Comparison of ENCODE assay signal across 28 mouse cellular contexts in the genomic region with DNA sequence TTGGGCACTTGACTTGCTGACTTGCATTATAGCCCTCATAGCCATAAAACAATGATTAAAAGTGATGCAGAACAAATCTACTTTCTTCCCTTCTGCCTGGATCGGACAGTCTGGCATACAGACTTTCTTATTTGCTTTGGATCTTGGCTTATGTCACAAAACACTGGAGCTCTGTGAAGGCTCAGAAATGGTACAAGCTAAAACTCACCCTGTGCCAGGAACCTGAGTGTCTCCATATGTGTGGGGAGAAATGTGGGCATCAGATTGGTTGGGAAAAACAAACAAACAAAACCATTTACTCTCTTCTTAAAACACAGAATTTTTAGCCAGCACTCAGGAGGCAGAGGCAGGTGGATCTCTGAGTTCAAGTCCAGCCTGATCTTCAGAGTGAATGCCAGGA. TPM values are rescaled to one million over a fixed set of nuclear protein-coding genes. Genes with fewer than 3 reads are reported as not detected.
A peak's percentile ranks its signal among the peaks of the same experiment; 100 is the strongest.
DNase-seq lines count a peak whose midpoint lies in the region; ATAC-seq and TF ChIP-seq lines count a peak whose summit lies in the region.
"Had no signal": no experiment of that assay in that cellular context is flagged by ENCODE, and none has a peak within 500 bp of the region (broad histone marks: within the 10 kb centered on the region; RNA-seq: fewer than 3 reads in every experiment).

No protein-coding gene starts in this region.

- H3K9ac ChIP-seq in midbrain, embryonic 11.5 days (ENCODE audit: low read length): no peak overlapping the region
- H3K9ac ChIP-seq: embryonic facial prominence, embryonic 15.5 days; forebrain, embryonic 13.5 days; heart, embryonic 15.5 days; hindbrain, embryonic 13.5 days; liver, embryonic 14.5 days; stomach, embryonic 15.5 days had no signal

- 0 out of 2 replicates have a peak overlapping the region, but pooled peaks have one; percentile 8 for H3K27ac ChIP-seq in gastrocnemius, adult 2 months
- H3K27ac ChIP-seq in midbrain, embryonic 11.5 days (ENCODE audit: low read depth, low read length): no peak overlapping the region
- H3K27ac ChIP-seq: embryonic facial prominence, embryonic 15.5 days; forebrain, embryonic 13.5 days; heart, embryonic 10.5 days; heart, embryonic 15.5 days; hindbrain, embryonic 13.5 days; kidney, postnatal 0 days; liver, embryonic 14.5 days; macrophage; stomach, embryonic 15.5 days had no signal

- H3K36me3 ChIP-seq in midbrain, embryonic 11.5 days (ENCODE audit: control insufficient read depth, insufficient read depth, low read length): no peaks in the 10 kb centered on the region
- H3K36me3 ChIP-seq: embryonic facial prominence, embryonic 15.5 days; heart, embryonic 10.5 days; heart, embryonic 15.5 days; hindbrain, embryonic 13.5 days; stomach, embryonic 15.5 days had no signal

- H3K4me3 ChIP-seq in gastrocnemius, adult 2 months: no peak overlapping the region
- H3K4me3 ChIP-seq in midbrain, embryonic 11.5 days (ENCODE audit: low read depth, low read length): no peak overlapping the region
- H3K4me3 ChIP-seq: embryonic facial prominence, embryonic 15.5 days; forebrain, embryonic 13.5 days; heart, embryonic 10.5 days; heart, embryonic 15.5 days; hindbrain, embryonic 13.5 days; stomach, embryonic 15.5 days had no signal

- no peak for ATAC-seq in midbrain, embryonic 11.5 days (ENCODE audit: low FRiP score)
- ATAC-seq: forebrain, embryonic 13.5 days; intestine, embryonic 16.5 days had no signal

- H3K27me3 ChIP-seq in midbrain, embryonic 11.5 days (ENCODE audit: control insufficient read depth, insufficient read depth, low read length): no peaks in the 10 kb centered on the region
- H3K27me3 ChIP-seq: embryonic facial prominence, embryonic 15.5 days; forebrain, embryonic 13.5 days; heart, embryonic 15.5 days; hindbrain, embryonic 13.5 days; stomach, embryonic 15.5 days had no signal

- TF ChIP-seq CTCF in gastrocnemius, adult 2 months (IDR thresholded peaks at IDR 0.05): no peak

- intact Hi-C loops in gastrocnemius, adult 2 months (cut with DNase I): no loop called here

- H3K9me3 ChIP-seq in midbrain, embryonic 11.5 days (ENCODE audit: control insufficient read depth, low read length): no peaks in the 10 kb centered on the region
- H3K9me3 ChIP-seq: embryonic facial prominence, embryonic 15.5 days; forebrain, embryonic 13.5 days; heart, embryonic 10.5 days; heart, embryonic 15.5 days; hindbrain, embryonic 13.5 days; stomach, embryonic 15.5 days had no signal

- no peaks in the 10 kb centered on the region for H3K4me1 ChIP-seq in midbrain, embryonic 11.5 days (ENCODE audit: control insufficient read depth, insufficient read depth, low read length)
- H3K4me1 ChIP-seq: embryonic facial prominence, embryonic 15.5 days; forebrain, embryonic 13.5 days; heart, embryonic 10.5 days; hindbrain, embryonic 13.5 days; stomach, embryonic 15.5 days had no signal

- 93% methylated on average over 1 of the region's 1 CpGs for WGBS in midbrain, embryonic 11.5 days

- no peak overlapping the region for H3K4me2 ChIP-seq in midbrain, embryonic 11.5 days
- H3K4me2 ChIP-seq: embryonic facial prominence, embryonic 15.5 days; forebrain, embryonic 13.5 days; heart, embryonic 15.5 days; hindbrain, embryonic 13.5 days; stomach, embryonic 15.5 days had no signal

- DNase-seq in gastrocnemius, adult 2 months: no peak
- DNase-seq in gastrocnemius, adult 8-10 months (ENCODE audit: low spot score in 2 of 2): no peak
- DNase-seq in cerebellum, adult 11 months: peak; percentile 43
- peak; percentile 52 for DNase-seq in cerebellum, adult 8-10 months
- no peak for DNase-seq in left cerebral cortex, adult 8-10 months (ENCODE audit: low spot score in 2 of 2)
- DNase-seq in right cerebral cortex, postnatal 36 days (ENCODE audit: low spot score in 2 of 2): no peak
- DNase-seq in midbrain, embryonic 11.5 days (ENCODE audit: low spot score, missing footprints): no peak
- DNase-seq: adrenal gland, postnatal 10 days; B cell, adult 2 months; gastrocnemius, postnatal 10 days; heart, postnatal 4 days; kidney, adult 8-10 months; kidney, postnatal 4 days; left cerebral cortex, postnatal 4 days; lung, adult 2 months; lung, postnatal 10 days; midbrain, embryonic 14.5 days; right cerebral cortex, postnatal 14 days had no signal

RNA-seq across cellular contexts. Expression of gene Syne1, which starts 30.6 kb away (rescaled TPM):
- 10 to 100 TPM; 54.5 to 67.7 TPM for total RNA-seq in gastrocnemius, adult 2 months (2021)
- total RNA-seq in gastrocnemius, adult 8-10 months (2022): 10 to 100 TPM; 46.7 to 73.1 (median 66.3) TPM
- 100 to 1,000 TPM; 289 to 355 (median 322) TPM for total RNA-seq in left cerebral cortex, adult 8-10 months (2022)
- 2.7 and 2.9 TPM in 2 replicates for polyA plus RNA-seq in midbrain, embryonic 11.5 days (2014; fragmentation: Nextera tagmentation; extraction: Ambion mirVana)

Comparison
In these comparisons a context has a peak if more than half of its experiments do, and no peak if none do; other contexts are left out.
1. DNase-seq: peak in cerebellum, adult 11 months (single experiment) and cerebellum, adult 8-10 months (single experiment); none in gastrocnemius, adult 2 months (single experiment), gastrocnemius, adult 8-10 months (0 of 2), left cerebral cortex, adult 8-10 months (0 of 2), right cerebral cortex, postnatal 36 days (0 of 2) and midbrain, embryonic 11.5 days (single experiment).